Mouse (Mus musculus) small intestine, adult 2 months (tissue): ENCODE measurements around the gene Hrh3. TPM values are rescaled to one million over a fixed set of nuclear protein-coding genes. Genes with fewer than 3 reads are reported as not detected.

Source experiments
- H3K27ac ChIP-seq: fragments of 200-500 bp; 2 replicates; pipeline ENCODE4 v1.5.1; 2012; ENCODE audit warnings: low read depth, low read length, control low read depth, inconsistent platforms; ENCODE audit not compliant: insufficient read depth
- H3K27me3 ChIP-seq: fragments of 200-500 bp; 2 replicates; pipeline ENCODE4 v1.6.1; 2012; ENCODE audit warnings: mild to moderate bottlenecking, moderate library complexity, low read length, inconsistent platforms; ENCODE audit not compliant: control insufficient read depth, insufficient read depth
- H3K36me3 ChIP-seq: fragments of 200-500 bp; 2 replicates; pipeline ENCODE4 v1.6.1; 2012; ENCODE audit warnings: mild to moderate bottlenecking, low read length, control low read depth, inconsistent platforms; ENCODE audit not compliant: control insufficient read depth, insufficient read depth
- H3K4me1 ChIP-seq: fragments of 200-500 bp; 2 replicates; pipeline ENCODE4 v1.6.1; 2012; ENCODE audit warnings: low read length, inconsistent platforms, mixed read lengths; ENCODE audit not compliant: control insufficient read depth, insufficient read depth, insufficient read length
- H3K4me3 ChIP-seq: fragments of 200-500 bp; 2 replicates; pipeline ENCODE4 v1.5.1; 2012; ENCODE audit warnings: low read depth, mild to moderate bottlenecking, control low read depth, inconsistent platforms, low read length, moderate library complexity
- CTCF ChIP-seq: fragments of 200-500 bp; IDR thresholded peaks from 2 replicates; pipeline ENCODE4 v1.5.1; 2012; ENCODE audit warnings: low read depth, mild to moderate bottlenecking, control low read depth, inconsistent platforms, low read length, moderate library complexity, mixed read lengths; ENCODE audit not compliant: insufficient replicate concordance, insufficient read length; ENCODE audit errors: extremely low read depth
- POLR2A ChIP-seq: fragments of 200-500 bp; IDR thresholded peaks from 2 replicates; pipeline ENCODE4 v1.6.1; 2012; ENCODE audit warnings: low read depth, mild to moderate bottlenecking, control low read depth, inconsistent platforms, low read length, moderate library complexity
- WGBS: fragments of 180-500 bp; shearing (Covaris S2); methylation state at CpG from one replicate; pipeline ENCODE4 v1.1.7; 2018; 5-methylcytosine and 5-hydroxymethylcytosine counted together
- polyA plus RNA-seq: library from polyadenylated mRNA; depleted of rRNA; stranded (reverse); fragments of >200 nt; gene quantifications from 2 replicates; pipeline ENCODE4 v1.2.3, GENCODE M21; 2012; rRNA removed

Gene Hrh3
- polyA plus RNA-seq, 1 experiment: 0.08 TPM

GRCm38 (mm10) chr2:180053001-180053400 lies 51.3 kb downstream of the Hrh3 start:
- no peaks in the 10 kb centered on the region for H3K4me1 ChIP-seq
- H3K36me3 ChIP-seq: peaks cover 3% of the 10 kb centered on the region; the same call in 1 of the 2 replicates
- no peak overlapping the region for H3K27ac ChIP-seq
- H3K27me3 ChIP-seq: no peaks in the 10 kb centered on the region
- no peak overlapping the region for H3K4me3 ChIP-seq
- TF ChIP-seq POLR2A: no peak
- TF ChIP-seq CTCF: no peak
- 96% methylated on average over 9 of the region's 9 CpGs for WGBS

GRCm38 (mm10) chr2:180051986-180052733 lies 52.1 kb downstream of the Hrh3 start:
- 90% methylated on average over 14 of the region's 14 CpGs for WGBS
- Histone ChIP-seq H3K4me1 (no peaks in the 10 kb centered on the region), H3K4me3 (no peak overlapping the region), H3K27ac (no peak overlapping the region), H3K27me3 (no peaks in the 10 kb centered on the region), H3K36me3 (peaks cover 3% of the 10 kb centered on the region; the same call in 1 of the 2 replicates)
- TF ChIP-seq POLR2A: no peak
- TF ChIP-seq CTCF: peak; percentile 32; the same call in 1 of the 2 replicates

GRCm38 (mm10) chr2:180050986-180051385 lies 53.3 kb downstream of the Hrh3 start:
- H3K27me3 ChIP-seq: no peaks in the 10 kb centered on the region
- H3K4me1 ChIP-seq: no peaks in the 10 kb centered on the region
- no peak overlapping the region for H3K4me3 ChIP-seq
- peaks cover 1% of the 10 kb centered on the region; the same call in 1 of the 2 replicates for H3K36me3 ChIP-seq
- H3K27ac ChIP-seq: no peak overlapping the region
- TF ChIP-seq CTCF (peak; percentile 96; the same call in 1 of the 2 replicates), POLR2A (no peak)
- 23% methylated on average over 5 of the region's 5 CpGs for WGBS

Other genes starting within 250 kb of the Hrh3 start
- gene Taf4, start 127.8 kb downstream of the Hrh3 start, polyA plus RNA-seq: 8.2 and 14.4 TPM in 2 replicates
- gene Lsm14b, start 79.5 kb downstream of the Hrh3 start, polyA plus RNA-seq: 10.7 and 23.7 TPM in 2 replicates
- gene Psma7, start 62.1 kb downstream of the Hrh3 start, polyA plus RNA-seq: 102 and 152 TPM in 2 replicates
- gene Ss18l1, start 62.0 kb downstream of the Hrh3 start, polyA plus RNA-seq: 4.0 and 7.7 TPM in 2 replicates
- 6.3 and 10.2 TPM in 2 replicates for gene Mtg2, start 33.9 kb downstream of the Hrh3 start, polyA plus RNA-seq
- gene Osbpl2, start 14.8 kb upstream of the Hrh3 start, polyA plus RNA-seq: 14.1 and 18.1 TPM in 2 replicates
- 103 and 148 TPM in 2 replicates for gene Adrm1, start 67.0 kb upstream of the Hrh3 start, polyA plus RNA-seq
- 36.0 and 41.7 TPM in 2 replicates for gene Lama5, start 121.4 kb upstream of the Hrh3 start, polyA plus RNA-seq
- 2,052 and 2,413 TPM in 2 replicates for gene Rps21, start 152.9 kb upstream of the Hrh3 start, polyA plus RNA-seq
- 15.3 and 32.0 TPM in 2 replicates for gene Cables2, start 169.0 kb upstream of the Hrh3 start, polyA plus RNA-seq
- gene Rbbp8nl, start 185.4 kb upstream of the Hrh3 start, polyA plus RNA-seq: 1.2 and 1.6 TPM in 2 replicates
- gene Gata5, start 230.2 kb upstream of the Hrh3 start, polyA plus RNA-seq: 36.0 and 121 TPM in 2 replicates